Mouse (Mus musculus) intestine, embryonic 14.5 days (tissue): ENCODE data around the gene Tekt1. TPM values are rescaled to one million over a fixed set of nuclear protein-coding genes. Genes with fewer than 3 reads are reported as not detected.

Experiments
- ATAC-seq: fragments of 200-750 bp; cut with Nextera tagmentation; replicated peaks from 2 replicates; pipeline ENCODE4 v1.8.0; 2017; ENCODE audit warnings: low read depth, moderate number of reproducible peaks, moderate TSS enrichment, moderate library complexity; ENCODE audit not compliant: low FRiP score, low TSS enrichment
- DNase-seq: peaks from one replicate; pipeline ENCODE4 v3.0.0-alpha.2; 2018; ENCODE audit warnings: low spot score
- H3K27ac ChIP-seq: fragments of 300-500 bp; sonication (generic); 2 replicates; pipeline ENCODE4 v1.5.1; 2014; ENCODE audit warnings: low read depth, mild to moderate bottlenecking, control low read depth
- H3K27me3 ChIP-seq: fragments of 300-500 bp; sonication (generic); replicated peaks from 2 replicates; pipeline ENCODE4 v1.6.1; 2014; ENCODE audit warnings: low read length, control low read depth; ENCODE audit not compliant: control insufficient read depth, insufficient read depth
- H3K36me3 ChIP-seq: fragments of 300-500 bp; sonication (generic); 2 replicates; pipeline ENCODE4 v1.6.1; 2014; ENCODE audit warnings: low read length, control low read depth; ENCODE audit not compliant: control insufficient read depth, insufficient read depth
- H3K4me1 ChIP-seq: fragments of 300-500 bp; sonication (generic); replicated peaks from 2 replicates; pipeline ENCODE4 v1.6.1; 2014; ENCODE audit warnings: low read length, control low read depth, mixed read lengths; ENCODE audit not compliant: control insufficient read depth, insufficient read depth
- H3K4me2 ChIP-seq: fragments of 300-500 bp; sonication (generic); 2 replicates; pipeline ENCODE4 v1.6.1; 2014; ENCODE audit warnings: low read length
- H3K4me3 ChIP-seq: fragments of 300-500 bp; sonication (generic); 2 replicates; pipeline ENCODE4 v1.5.1; 2014; ENCODE audit warnings: low read depth, low read length, control low read depth, mixed read lengths
- H3K9ac ChIP-seq: fragments of 300-500 bp; sonication (generic); 2 replicates; pipeline ENCODE4 v1.6.1; 2014; ENCODE audit warnings: mild to moderate bottlenecking, low read length
- H3K9me3 ChIP-seq: fragments of 300-500 bp; sonication (generic); 2 replicates; pipeline ENCODE4 v1.6.1; 2016; ENCODE audit warnings: low read length, control low read depth; ENCODE audit not compliant: control insufficient read depth
- whole genome bisulfite sequencing: fragments of 180-500 bp; shearing (Covaris S2); extraction: QIAGEN DNeasy Blood & Tissue Kit; methylation state at CpG from one replicate; pipeline ENCODE4 v1.1.7; 2014; 5-methylcytosine and 5-hydroxymethylcytosine counted together
- polyA plus RNA-seq: library from polyadenylated mRNA; unstranded; fragments of >200 nt; fragmentation: Nextera tagmentation; extraction: Ambion mirVana; gene quantifications from 2 replicates; pipeline ENCODE4 v1.2.1, GENCODE M21; 2014

The Tekt1 gene
- polyA plus RNA-seq, 1 experiment from 2014 or later = 0.58 TPM

- Histone ChIP-seq H3K27me3 (no peaks in the 10 kb centered on the region), H3K4me2 (no peak overlapping the region), H3K36me3 (no peaks in the 10 kb centered on the region), H3K9ac (no peak overlapping the region), H3K4me3 (no peak overlapping the region), H3K27ac (no peak overlapping the region), H3K4me1 (peaks cover 17% of the 10 kb centered on the region), H3K9me3 (no peaks in the 10 kb centered on the region)
- 55% methylated on average over 6 of the region's 6 CpGs for WGBS
- DNase-seq = no peak
- ATAC-seq = no peak
Observed at GRCm38 (mm10) chr11:72395652-72396051, 33.4 kb upstream of the Tekt1 start.

GRCm38 (mm10) chr11:72394694-72395093 lies 32.5 kb upstream of the Tekt1 start:
- H3K36me3 ChIP-seq = no peaks in the 10 kb centered on the region
- 92% methylated on average over 2 of the region's 2 CpGs for WGBS
- DNase-seq (no peak), ATAC-seq (no peak)
- no peak overlapping the region for H3K4me2 ChIP-seq
- H3K9ac ChIP-seq = no peak overlapping the region
- H3K27ac ChIP-seq = no peak overlapping the region
- H3K9me3 ChIP-seq = no peaks in the 10 kb centered on the region
- H3K4me3 ChIP-seq = no peak overlapping the region
- peaks cover 17% of the 10 kb centered on the region for H3K4me1 ChIP-seq
- H3K27me3 ChIP-seq = no peaks in the 10 kb centered on the region

- Histone ChIP-seq H3K27me3 (no peaks in the 10 kb centered on the region), H3K27ac (no peak overlapping the region), H3K4me1 (peaks cover 17% of the 10 kb centered on the region), H3K4me3 (no peak overlapping the region), H3K4me2 (no peak overlapping the region), H3K9me3 (no peaks in the 10 kb centered on the region), H3K9ac (no peak overlapping the region), H3K36me3 (no peaks in the 10 kb centered on the region)
- DNase-seq (no peak), ATAC-seq (no peak)
- 49% methylated on average over 5 of the region's 5 CpGs for WGBS
Observed at GRCm38 (mm10) chr11:72393669-72394068, 31.4 kb upstream of the Tekt1 start.

- no peak for DNase-seq
- Histone ChIP-seq H3K9me3 (no peaks in the 10 kb centered on the region), H3K27ac (no peak overlapping the region), H3K9ac (no peak overlapping the region), H3K4me1 (peaks cover 17% of the 10 kb centered on the region), H3K4me2 (no peak overlapping the region), H3K4me3 (no peak overlapping the region), H3K36me3 (no peaks in the 10 kb centered on the region), H3K27me3 (no peaks in the 10 kb centered on the region)
- 90% methylated on average over 3 of the region's 3 CpGs for WGBS
- no peak for ATAC-seq
Observed at GRCm38 (mm10) chr11:72393243-72393642, 31.0 kb upstream of the Tekt1 start.

- H3K4me2 ChIP-seq = no peak overlapping the region
- no peak for DNase-seq
- no peak for ATAC-seq
- no peak overlapping the region for H3K9ac ChIP-seq
- no peaks in the 10 kb centered on the region for H3K9me3 ChIP-seq
- no peak overlapping the region for H3K27ac ChIP-seq
- no peaks in the 10 kb centered on the region for H3K27me3 ChIP-seq
- H3K4me3 ChIP-seq = no peak overlapping the region
- no peaks in the 10 kb centered on the region for H3K36me3 ChIP-seq
- WGBS = 90% methylated on average over 13 of the region's 13 CpGs
- H3K4me1 ChIP-seq = peaks cover 2% of the 10 kb centered on the region; the same call in 1 of the 2 replicates
Observed at GRCm38 (mm10) chr11:72391181-72391580, 28.9 kb upstream of the Tekt1 start.

GRCm38 (mm10) chr11:72389407-72390142 lies 27.3 kb upstream of the Tekt1 start:
- no peak overlapping the region for H3K27ac ChIP-seq
- 84% methylated on average over 7 of the region's 7 CpGs for WGBS

GRCm38 (mm10) chr11:72388113-72388529 lies 25.9 kb upstream of the Tekt1 start:
- no peak overlapping the region for H3K4me2 ChIP-seq
- no peaks in the 10 kb centered on the region for H3K36me3 ChIP-seq
- no peak overlapping the region for H3K9ac ChIP-seq
- no peaks in the 10 kb centered on the region for H3K27me3 ChIP-seq
- no peaks in the 10 kb centered on the region for H3K9me3 ChIP-seq
- DNase-seq = no peak
- ATAC-seq = no peak
- WGBS = 94% methylated on average over 6 of the region's 6 CpGs
- H3K27ac ChIP-seq = no peak overlapping the region
- no peak overlapping the region for H3K4me3 ChIP-seq
- H3K4me1 ChIP-seq = peaks cover 3% of the 10 kb centered on the region; the same call in 1 of the 2 replicates

More at GRCm38 (mm10) chr11:72389407-72390142, 27.3 kb upstream of the Tekt1 start:
- DNase-seq (no peak), ATAC-seq (no peak)
- no peaks in the 10 kb centered on the region for H3K9me3 ChIP-seq
- H3K36me3 ChIP-seq = no peaks in the 10 kb centered on the region
- H3K27me3 ChIP-seq = no peaks in the 10 kb centered on the region
- no peak overlapping the region for H3K4me3 ChIP-seq
- H3K4me2 ChIP-seq = no peak overlapping the region
- H3K4me1 ChIP-seq = no peaks in the 10 kb centered on the region; the same call in 1 of the 2 replicates
- no peak overlapping the region for H3K9ac ChIP-seq

GRCm38 (mm10) chr11:72379351-72379750 lies 17.1 kb upstream of the Tekt1 start:
- Histone ChIP-seq H3K36me3 (no peaks in the 10 kb centered on the region), H3K9ac (no peak overlapping the region), H3K27me3 (no peaks in the 10 kb centered on the region), H3K4me2 (no peak overlapping the region), H3K27ac (no peak overlapping the region), H3K9me3 (no peaks in the 10 kb centered on the region), H3K4me1 (peaks cover 3% of the 10 kb centered on the region; the same call in 1 of the 2 replicates), H3K4me3 (no peak overlapping the region)
- WGBS = 74% methylated on average over 4 of the region's 4 CpGs
- no peak for DNase-seq
- ATAC-seq = no peak

- ATAC-seq (no peak), DNase-seq (no peak)
- H3K4me2 ChIP-seq = no peak overlapping the region
- H3K36me3 ChIP-seq = no peaks in the 10 kb centered on the region
- no peaks in the 10 kb centered on the region for H3K4me1 ChIP-seq
- H3K9me3 ChIP-seq = no peaks in the 10 kb centered on the region
- WGBS = 54% methylated on average over 7 of the region's 7 CpGs
- H3K27ac ChIP-seq = no peak overlapping the region
- H3K27me3 ChIP-seq = no peaks in the 10 kb centered on the region
- H3K4me3 ChIP-seq = no peak overlapping the region
- no peak overlapping the region for H3K9ac ChIP-seq
Observed at GRCm38 (mm10) chr11:72378222-72378621, 16.0 kb upstream of the Tekt1 start.
